8 mouse cellular contexts compared by ENCODE assay signal in genomic region chrX:134541145-134541954, GRCm38 (mm10). TPM values are rescaled to one million over a fixed set of nuclear protein-coding genes. Genes with fewer than 3 reads are reported as not detected.
DNase-seq lines count a peak whose midpoint lies in the region; ATAC-seq and TF ChIP-seq lines count a peak whose summit lies in the region.

TSS of gene Timm8a1 (minus strand) at chrX:134541865.

- 0 out of 2 replicates have a peak, but pooled peaks cover 3% of the 10 kb centered on the region for H3K4me1 ChIP-seq in forebrain, embryonic 10.5 days
- no peaks in the 10 kb centered on the region for H3K4me1 ChIP-seq in heart, embryonic 15.5 days (replicated peaks)
- H3K4me1 ChIP-seq in liver, postnatal 0 days (ENCODE audit: insufficient read depth): no peaks in the 10 kb centered on the region
- H3K4me1 ChIP-seq in neural tube, embryonic 12.5 days: no peaks in the 10 kb centered on the region
- no peaks in the 10 kb centered on the region for H3K4me1 ChIP-seq in testis, adult 2 months (ENCODE audit: control insufficient read depth, insufficient read depth, low read length)

- H3K9me3 ChIP-seq in forebrain, embryonic 10.5 days: no peaks in the 10 kb centered on the region
- H3K9me3 ChIP-seq in heart, embryonic 15.5 days (replicated peaks): no peaks in the 10 kb centered on the region
- no peaks in the 10 kb centered on the region for H3K9me3 ChIP-seq in liver, postnatal 0 days (ENCODE audit: low read length)
- no peaks in the 10 kb centered on the region for H3K9me3 ChIP-seq in neural tube, embryonic 12.5 days

- peaks cover 21% of the 10 kb centered on the region for H3K36me3 ChIP-seq in forebrain, embryonic 10.5 days (replicated peaks)
- peaks cover 4% of the 10 kb centered on the region; the same call in 1 of the 2 replicates for H3K36me3 ChIP-seq in heart, embryonic 15.5 days
- H3K36me3 ChIP-seq in liver, postnatal 0 days (replicated peaks; ENCODE audit: insufficient read depth, low read length): no peaks in the 10 kb centered on the region
- no peaks in the 10 kb centered on the region for H3K36me3 ChIP-seq in neural tube, embryonic 12.5 days
- H3K36me3 ChIP-seq in testis, adult 2 months (ENCODE audit: control insufficient read depth, insufficient read depth, low read length): no peaks in the 10 kb centered on the region

- TF ChIP-seq POLR2A in testis, adult 2 months (IDR thresholded peaks at IDR 0.05; ENCODE audit: control insufficient read depth, low read depth, low read length): no peak

- peak within 1 kb of the TSS; percentile 55 for H3K4me2 ChIP-seq in heart, embryonic 15.5 days
- H3K4me2 ChIP-seq in liver, postnatal 0 days (ENCODE audit: low read depth, low read length): peak within 1 kb of the TSS; percentile 81
- peak within 1 kb of the TSS; percentile 62 for H3K4me2 ChIP-seq in neural tube, embryonic 12.5 days (replicated peaks)

- no peak for TF ChIP-seq CTCF in liver, postnatal 0 days (IDR thresholded peaks at IDR 0.05; ENCODE audit: low read depth)
- TF ChIP-seq CTCF in testis, adult 2 months (IDR thresholded peaks at IDR 0.05; ENCODE audit: control insufficient read depth, insufficient read depth, insufficient replicate concordance, low read depth, low read length): no peak

- peak; percentile 88 for ATAC-seq in heart, embryonic 15.5 days (replicated peaks; ENCODE audit: insufficient number of reproducible peaks, insufficient read depth, low FRiP score, low read depth)
- peak; percentile 93 for ATAC-seq in liver, postnatal 0 days
- ATAC-seq in neural tube, embryonic 12.5 days (ENCODE audit: low FRiP score, low read depth): peak; percentile 92

- DNase-seq in CD8-positive naive resting alpha-beta T cell, adult 2 months (ENCODE audit: low read depth in 2 of 2, low spot score in 2 of 2): peak; percentile 21 to 52
- DNase-seq in brain, embryonic 18.5 days (ENCODE audit: low read depth, low spot score): peak; percentile 18
- peak; percentile 73 for DNase-seq in forebrain, embryonic 10.5 days (ENCODE audit: extremely low spot score, low spot score)
- DNase-seq in kidney, postnatal 14 days: peak; percentile 70
- peak; percentile 83 for DNase-seq in liver, postnatal 0 days

- no peaks in the 10 kb centered on the region for H3K27me3 ChIP-seq in forebrain, embryonic 10.5 days (ENCODE audit: poor library complexity, severe bottlenecking)
- H3K27me3 ChIP-seq in heart, embryonic 15.5 days: no peaks in the 10 kb centered on the region
- no peaks in the 10 kb centered on the region for H3K27me3 ChIP-seq in liver, postnatal 0 days (ENCODE audit: insufficient read depth, low read length)
- no peaks in the 10 kb centered on the region for H3K27me3 ChIP-seq in neural tube, embryonic 12.5 days (replicated peaks)
- no peaks in the 10 kb centered on the region for H3K27me3 ChIP-seq in testis, adult 2 months (ENCODE audit: control insufficient read depth, insufficient read depth, low read length)

- H3K27ac ChIP-seq in forebrain, embryonic 10.5 days: peak within 1 kb of the TSS; percentile 93
- peak within 1 kb of the TSS; percentile 89 for H3K27ac ChIP-seq in heart, embryonic 15.5 days
- peak within 1 kb of the TSS; percentile 84 for H3K27ac ChIP-seq in liver, postnatal 0 days (ENCODE audit: low read depth)
- H3K27ac ChIP-seq in neural tube, embryonic 12.5 days: no peak within 1 kb of the TSS
- peak within 1 kb of the TSS; percentile 88 for H3K27ac ChIP-seq in testis, adult 2 months (ENCODE audit: control insufficient read depth, insufficient read depth, low read depth, low read length)

- WGBS in forebrain, embryonic 10.5 days: 16% methylated on average over 43 of the region's 61 CpGs
- WGBS in heart, embryonic 15.5 days: 19% methylated on average over 56 of the region's 61 CpGs
- 17% methylated on average over 33 of the region's 61 CpGs for WGBS in liver, postnatal 0 days (ENCODE audit: insufficient replicate concordance)
- 10% methylated on average over 54 of the region's 61 CpGs for WGBS in neural tube, embryonic 12.5 days

- peak within 1 kb of the TSS; percentile 65 for H3K4me3 ChIP-seq in forebrain, embryonic 10.5 days
- peak within 1 kb of the TSS; percentile 61 for H3K4me3 ChIP-seq in heart, embryonic 15.5 days
- peak within 1 kb of the TSS; percentile 58 for H3K4me3 ChIP-seq in liver, postnatal 0 days (ENCODE audit: low read depth, low read length)
- peak within 1 kb of the TSS; percentile 47 for H3K4me3 ChIP-seq in neural tube, embryonic 12.5 days
- peak within 1 kb of the TSS; percentile 87 for H3K4me3 ChIP-seq in testis, adult 2 months (ENCODE audit: control insufficient read depth, low read depth, low read length)

- H3K9ac ChIP-seq in heart, embryonic 15.5 days: peak within 1 kb of the TSS; percentile 56
- H3K9ac ChIP-seq in liver, postnatal 0 days (replicated peaks): peak within 1 kb of the TSS; percentile 70
- H3K9ac ChIP-seq in neural tube, embryonic 12.5 days: peak within 1 kb of the TSS; percentile 52

- no peak for TF ChIP-seq EP300 in liver, postnatal 0 days (IDR thresholded peaks at IDR 0.05; ENCODE audit: low read depth)

RNA-seq across cellular contexts. Expression of gene Timm8a1, which starts in this region (rescaled TPM):
- polyA plus RNA-seq in forebrain, embryonic 10.5 days (2016; fragmentation: Nextera tagmentation; extraction: Ambion mirVana): 114 and 116 TPM in 2 replicates
- 65.5 and 70.3 TPM in 2 replicates for polyA plus RNA-seq in heart, embryonic 15.5 days (2015; fragmentation: Nextera tagmentation; extraction: Ambion mirVana)
- 106 and 115 TPM in 2 replicates for polyA plus RNA-seq in liver, postnatal 0 days (2015; fragmentation: Nextera tagmentation; extraction: Ambion mirVana)
- 45.8 and 48.5 TPM in 2 replicates for polyA plus RNA-seq in neural tube, embryonic 12.5 days (2016; fragmentation: Nextera tagmentation; extraction: Ambion mirVana)
- 0.57 and 0.64 TPM in 2 replicates for polyA plus RNA-seq in testis, adult 2 months (2012; rRNA removed)

Comparison
In these comparisons a context has a peak if more than half of its experiments do, and no peak if none do; other contexts are left out.
1. RNA of gene Timm8a1 (polyA plus RNA-seq): 114 to 116 TPM in forebrain, embryonic 10.5 days, 106 to 115 TPM in liver, postnatal 0 days, 65.5 to 70.3 TPM in heart, embryonic 15.5 days and 45.8 to 48.5 TPM in neural tube, embryonic 12.5 days; 0.57 to 0.64 TPM in testis, adult 2 months; every median in the first group is over 10 times any median in the second.
2. DNase-seq: peak in every context shown above with its lines; median percentile 83 in liver, postnatal 0 days; 73 in forebrain, embryonic 10.5 days; 70 in kidney, postnatal 14 days; 36 in CD8-positive naive resting alpha-beta T cell, adult 2 months; 18 in brain, embryonic 18.5 days.
3. Peak in every context shown above with its lines, with median percentiles within 50 percentile points of each other: H3K4me3 ChIP-seq, ATAC-seq, H3K4me2 ChIP-seq and H3K9ac ChIP-seq.